Mouse (Mus musculus) bone marrow, adult 2 months (tissue): Measurements from ENCODE around the gene Serpinb9b.

Experiments used
- CTCF ChIP-seq: fragments of 200-500 bp; IDR thresholded peaks from 2 replicates; pipeline ENCODE4 v1.5.1; 2011; ENCODE audit warnings: low read length, control low read depth; ENCODE audit not compliant: control insufficient read depth, insufficient read depth
- POLR2A ChIP-seq: fragments of 200-500 bp; IDR thresholded peaks from 2 replicates; pipeline ENCODE4 v1.6.1; 2011; ENCODE audit warnings: low read depth, mild to moderate bottlenecking, control low read depth, low read length, borderline replicate concordance; ENCODE audit not compliant: control insufficient read depth

DNA sequence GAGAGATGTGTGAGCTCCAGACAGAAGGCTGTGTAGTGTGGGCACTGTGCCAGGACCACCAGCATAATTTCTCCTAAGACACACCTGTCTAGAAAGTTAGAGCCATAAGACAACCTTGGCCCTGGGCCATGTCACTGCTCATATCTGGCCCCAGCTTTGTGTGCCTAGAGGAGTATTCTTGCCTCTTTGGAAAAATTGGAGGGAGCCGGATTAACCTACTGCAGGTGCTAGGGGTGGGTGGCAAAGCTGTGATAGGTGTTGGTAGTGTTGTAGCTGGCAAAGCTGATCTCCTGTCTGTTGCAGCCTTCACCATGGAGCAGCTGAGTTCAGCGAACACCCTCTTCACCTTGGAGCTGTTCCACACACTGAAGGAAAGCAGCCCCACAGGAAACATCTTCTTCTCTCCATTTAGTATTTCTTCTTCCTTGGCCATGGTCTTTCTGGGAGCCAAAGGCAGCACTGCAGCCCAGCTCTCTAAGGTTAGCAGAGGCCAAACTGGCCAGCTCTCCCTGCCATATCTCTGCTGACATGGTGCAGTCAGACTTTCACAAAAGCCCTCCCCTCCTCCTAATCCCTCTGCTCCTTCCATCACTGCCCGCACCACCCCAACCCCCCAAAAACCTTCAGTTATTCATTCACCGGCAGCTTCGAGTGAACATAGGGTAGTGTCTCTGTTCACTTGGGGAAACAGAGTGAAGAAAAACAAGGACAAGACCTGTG lies 57.9 kb downstream of the Serpinb9b start:
- TF ChIP-seq POLR2A: no peak
- no peak for TF ChIP-seq CTCF
